Mouse (Mus musculus): ENCODE results near the gene Rhbdf1. TPM values are rescaled to one million over a fixed set of nuclear protein-coding genes. Genes with fewer than 3 reads are reported as not detected.

Gene Rhbdf1
- total and polyA plus RNA-seq, 3 experiments = 0.30 to 2.5 (median 0.91) TPM

GRCm38 (mm10) chr11:32231125-32231524 is 9.0 kb upstream of the Rhbdf1 start:
- ATAC-seq (ENCODE audit: extremely low read depth, insufficient number of reproducible peaks, low FRiP score, poor library complexity, severe bottlenecking) (no peak), DNase-seq (ENCODE audit: low spot score) (no peak)
- Histone ChIP-seq H3K27me3 (ENCODE audit: insufficient read depth, low read length) (no peaks in the 10 kb centered on the region), H3K36me3 (replicated peaks) (peaks cover 88% of the 10 kb centered on the region), H3K9me3 (replicated peaks) (no peaks in the 10 kb centered on the region), H3K4me3 (ENCODE audit: low read depth, low read length) (no peak overlapping the region), H3K4me1 (ENCODE audit: insufficient read depth, low read depth, low read length) (peaks cover 42% of the 10 kb centered on the region)
- no peak for TF ChIP-seq TAL1 (conservative IDR thresholded peaks at IDR 0.05; ENCODE audit: low read depth, low read length)
- TF ChIP-seq GATA1 (IDR thresholded peaks at IDR 0.05; ENCODE audit: borderline replicate concordance, low read length) = no peak
- no peak for TF ChIP-seq CTCF (IDR thresholded peaks at IDR 0.05; ENCODE audit: low read depth, low read length)
- no peak for TF ChIP-seq GATA2 (IDR thresholded peaks at IDR 0.05; ENCODE audit: borderline replicate concordance, low read depth, low read length)
- no peak for TF ChIP-seq POLR2AphosphoS5 (IDR thresholded peaks at IDR 0.05; ENCODE audit: insufficient replicate concordance, low read depth, low read length)

- no peak for ATAC-seq (ENCODE audit: extremely low read depth, insufficient number of reproducible peaks, low FRiP score, poor library complexity, severe bottlenecking)
- Histone ChIP-seq H3K27me3 (ENCODE audit: insufficient read depth, low read length) (peaks cover 2% of the 10 kb centered on the region; the same call in 1 of the 2 replicates), H3K36me3 (replicated peaks) (peaks cover 79% of the 10 kb centered on the region), H3K4me1 (ENCODE audit: insufficient read depth, low read depth, low read length) (peaks cover 51% of the 10 kb centered on the region), H3K4me3 (ENCODE audit: low read depth, low read length) (no peak overlapping the region), H3K9me3 (replicated peaks) (no peaks in the 10 kb centered on the region)
- DNase-seq (ENCODE audit: low spot score) = no peak
- TF ChIP-seq CTCF (IDR thresholded peaks at IDR 0.05; ENCODE audit: low read depth, low read length) (no peak), POLR2AphosphoS5 (IDR thresholded peaks at IDR 0.05; ENCODE audit: insufficient replicate concordance, low read depth, low read length) (no peak), GATA2 (IDR thresholded peaks at IDR 0.05; ENCODE audit: borderline replicate concordance, low read depth, low read length) (no peak), GATA1 (IDR thresholded peaks at IDR 0.05; ENCODE audit: borderline replicate concordance, low read length) (no peak), TAL1 (conservative IDR thresholded peaks at IDR 0.05; ENCODE audit: low read depth, low read length) (no peak)
Measured at GRCm38 (mm10) chr11:32230220-32230619, 8.1 kb upstream of the Rhbdf1 start.

- peaks cover 17% of the 10 kb centered on the region for H3K27me3 ChIP-seq (ENCODE audit: insufficient read depth, low read length)
- peaks cover 62% of the 10 kb centered on the region for H3K4me1 ChIP-seq (ENCODE audit: insufficient read depth, low read depth, low read length)
- peaks cover 61% of the 10 kb centered on the region for H3K36me3 ChIP-seq (replicated peaks)
- DNase-seq (ENCODE audit: low spot score) = no peak
- H3K9me3 ChIP-seq (replicated peaks) = no peaks in the 10 kb centered on the region; the same call in 1 of the 2 replicates
- TF ChIP-seq TAL1 (conservative IDR thresholded peaks at IDR 0.05; ENCODE audit: low read depth, low read length) = no peak
- no peak for TF ChIP-seq POLR2AphosphoS5 (IDR thresholded peaks at IDR 0.05; ENCODE audit: insufficient replicate concordance, low read depth, low read length)
- no peak for TF ChIP-seq GATA1 (IDR thresholded peaks at IDR 0.05; ENCODE audit: borderline replicate concordance, low read length)
- no peak for TF ChIP-seq CTCF (IDR thresholded peaks at IDR 0.05; ENCODE audit: low read depth, low read length)
- ATAC-seq (ENCODE audit: extremely low read depth, insufficient number of reproducible peaks, low FRiP score, poor library complexity, severe bottlenecking) = no peak
- H3K4me3 ChIP-seq (ENCODE audit: low read depth, low read length) = no peak overlapping the region
Measured at GRCm38 (mm10) chr11:32228292-32228845, 6.3 kb upstream of the Rhbdf1 start.

GRCm38 (mm10) chr11:32227555-32227954 is 5.5 kb upstream of the Rhbdf1 start:
- Histone ChIP-seq H3K27me3 (ENCODE audit: insufficient read depth, low read length) (peaks cover 25% of the 10 kb centered on the region), H3K4me3 (ENCODE audit: low read depth, low read length) (no peak overlapping the region), H3K36me3 (replicated peaks) (peaks cover 53% of the 10 kb centered on the region), H3K4me1 (ENCODE audit: insufficient read depth, low read depth, low read length) (peaks cover 68% of the 10 kb centered on the region), H3K9me3 (replicated peaks) (no peaks in the 10 kb centered on the region; the same call in 1 of the 2 replicates)
- no peak for ATAC-seq (ENCODE audit: extremely low read depth, insufficient number of reproducible peaks, low FRiP score, poor library complexity, severe bottlenecking)
- TF ChIP-seq CTCF (IDR thresholded peaks at IDR 0.05; ENCODE audit: low read depth, low read length) (no peak), POLR2AphosphoS5 (IDR thresholded peaks at IDR 0.05; ENCODE audit: insufficient replicate concordance, low read depth, low read length) (no peak), TAL1 (conservative IDR thresholded peaks at IDR 0.05; ENCODE audit: low read depth, low read length) (no peak), GATA2 (IDR thresholded peaks at IDR 0.05; ENCODE audit: borderline replicate concordance, low read depth, low read length) (no peak), GATA1 (IDR thresholded peaks at IDR 0.05; ENCODE audit: borderline replicate concordance, low read length) (no peak)
- DNase-seq (ENCODE audit: low spot score) = no peak

- ATAC-seq (ENCODE audit: extremely low read depth, insufficient number of reproducible peaks, low FRiP score, poor library complexity, severe bottlenecking) (no peak), DNase-seq (ENCODE audit: low spot score) (no peak)
- Histone ChIP-seq H3K27me3 (ENCODE audit: insufficient read depth, low read length) (peaks cover 31% of the 10 kb centered on the region), H3K4me1 (ENCODE audit: insufficient read depth, low read depth, low read length) (peaks cover 73% of the 10 kb centered on the region), H3K4me3 (ENCODE audit: low read depth, low read length) (peak overlapping the region; percentile 80), H3K9me3 (replicated peaks) (no peaks in the 10 kb centered on the region; the same call in 1 of the 2 replicates), H3K36me3 (replicated peaks) (peaks cover 47% of the 10 kb centered on the region)
- TF ChIP-seq TAL1 (conservative IDR thresholded peaks at IDR 0.05; ENCODE audit: low read depth, low read length) = no peak
- TF ChIP-seq POLR2AphosphoS5 (IDR thresholded peaks at IDR 0.05; ENCODE audit: insufficient replicate concordance, low read depth, low read length) = no peak
- TF ChIP-seq CTCF (IDR thresholded peaks at IDR 0.05; ENCODE audit: low read depth, low read length) = no peak
- no peak for TF ChIP-seq GATA1 (IDR thresholded peaks at IDR 0.05; ENCODE audit: borderline replicate concordance, low read length)
- no peak for TF ChIP-seq GATA2 (IDR thresholded peaks at IDR 0.05; ENCODE audit: borderline replicate concordance, low read depth, low read length)
Measured at GRCm38 (mm10) chr11:32227041-32227440, 4.9 kb upstream of the Rhbdf1 start.

GRCm38 (mm10) chr11:32226124-32226871 is 4.2 kb upstream of the Rhbdf1 start, which contains the start of gene Mpg:
TSS of gene Mpg (plus strand) at chr11:32226505.
- Histone ChIP-seq H3K27me3 (ENCODE audit: insufficient read depth, low read length) (peaks cover 38% of the 10 kb centered on the region), H3K9me3 (replicated peaks) (no peaks in the 10 kb centered on the region; the same call in 1 of the 2 replicates), H3K36me3 (replicated peaks) (peaks cover 40% of the 10 kb centered on the region), H3K4me3 (ENCODE audit: low read depth, low read length) (peak within 1 kb of the TSS; percentile 80), H3K4me1 (ENCODE audit: insufficient read depth, low read depth, low read length) (peaks cover 74% of the 10 kb centered on the region)
- TF ChIP-seq GATA2 (IDR thresholded peaks at IDR 0.05; ENCODE audit: borderline replicate concordance, low read depth, low read length) (no peak), TAL1 (conservative IDR thresholded peaks at IDR 0.05; ENCODE audit: low read depth, low read length) (no peak), CTCF (IDR thresholded peaks at IDR 0.05; ENCODE audit: low read depth, low read length) (no peak), POLR2AphosphoS5 (IDR thresholded peaks at IDR 0.05; ENCODE audit: insufficient replicate concordance, low read depth, low read length) (no peak), GATA1 (IDR thresholded peaks at IDR 0.05; ENCODE audit: borderline replicate concordance, low read length) (no peak)
- DNase-seq (ENCODE audit: low spot score) = peak; percentile 92
- peak; percentile 67 for ATAC-seq (ENCODE audit: extremely low read depth, insufficient number of reproducible peaks, low FRiP score, poor library complexity, severe bottlenecking)

Data from G1E (cell line).